Mouse (Mus musculus) ES-E14 (cell line): ENCODE results near the gene Lemd1. TPM values are rescaled to one million over a fixed set of nuclear protein-coding genes. Genes with fewer than 3 reads are reported as not detected.

Experiments used
- DNase-seq: peaks from one replicate; pipeline ENCODE4 v3.0.0-alpha.2; 2013; ENCODE audit warnings: low read depth, low spot score
- H3K27ac ChIP-seq: 2 replicates; pipeline ENCODE4 v1.5.1; 2012; ENCODE audit warnings: low read depth, mild to moderate bottlenecking, low read length, moderate library complexity, mixed read lengths; ENCODE audit not compliant: poor library complexity, insufficient read depth, severe bottlenecking
- H3K36me3 ChIP-seq: 2 replicates; pipeline ENCODE4 v1.6.1; 2012; ENCODE audit warnings: mild to moderate bottlenecking, low read length, moderate library complexity, mixed read lengths; ENCODE audit not compliant: control insufficient read depth, poor library complexity, insufficient read depth, severe bottlenecking
- H3K4me1 ChIP-seq, 2 experiments: fragments of 150-350 bp in 1 of 2; sonication (generic) in 1 of 2; 2 replicates each; pipeline ENCODE4 v1.6.1; 2012; ENCODE audit warnings: low read length in 2 of 2, mild to moderate bottlenecking in 1 of 2, mixed read lengths in 1 of 2; ENCODE audit not compliant: control insufficient read depth in 2 of 2, insufficient read depth in 2 of 2, poor library complexity in 1 of 2
- H3K4me3 ChIP-seq, 2 experiments: fragments of 150-350 bp in 1 of 2; sonication (generic) in 1 of 2; 2 replicates each; pipeline ENCODE4 v1.5.1; 2012; ENCODE audit warnings: low read length in 2 of 2, low read depth in 1 of 2, mild to moderate bottlenecking in 1 of 2, mixed read lengths in 1 of 2; ENCODE audit not compliant: insufficient read depth in 1 of 2, poor library complexity in 1 of 2, severe bottlenecking in 1 of 2
- H3K9ac ChIP-seq: 2 replicates; pipeline ENCODE4 v1.6.1; 2012; ENCODE audit warnings: low read depth, mild to moderate bottlenecking, low read length, mixed read lengths; ENCODE audit not compliant: poor library complexity, insufficient read depth, severe bottlenecking
- H3K9me3 ChIP-seq: fragments of 150-350 bp; sonication (generic); 2 replicates; pipeline ENCODE4 v1.6.1; 2012; ENCODE audit warnings: low read depth, mild to moderate bottlenecking, low read length; ENCODE audit not compliant: control insufficient read depth, insufficient read depth
- CHD2 ChIP-seq: IDR thresholded peaks from 2 replicates; pipeline ENCODE4 v1.6.1; 2014; ENCODE audit warnings: mild to moderate bottlenecking, low read depth, low read length, inconsistent platforms
- HCFC1 ChIP-seq: IDR thresholded peaks from 2 replicates; pipeline ENCODE4 v1.6.1; 2012; ENCODE audit warnings: low read length, inconsistent platforms, borderline replicate concordance; ENCODE audit not compliant: insufficient read depth
- MAFK ChIP-seq: IDR thresholded peaks from 2 replicates; pipeline ENCODE4 v1.6.1; 2014; ENCODE audit warnings: mild to moderate bottlenecking, low read depth, low read length, inconsistent platforms; ENCODE audit not compliant: insufficient read depth
- ZC3H11A ChIP-seq: IDR thresholded peaks from 2 replicates; pipeline ENCODE4 v1.6.1; 2012; ENCODE audit warnings: low read depth, mild to moderate bottlenecking, inconsistent platforms, low read length, borderline replicate concordance
- ZNF384 ChIP-seq: IDR thresholded peaks from 2 replicates; pipeline ENCODE4 v1.6.1; 2012; ENCODE audit warnings: low read depth, low read length, inconsistent platforms
- in situ Hi-C, 2 experiments: fragments of 600-800 bp; cut with MboI; formaldehyde crosslinking; loops; one replicate each; pipeline ENCODE4 v1.15.1; 2025; ENCODE audit warnings: low sequenced_read_pairs in 2 of 2, inconsistent platforms in 1 of 2; ENCODE audit not compliant: unreplicated experiment in 2 of 2
- total RNA-seq: library from RNA; depleted of rRNA; stranded (reverse); fragments of 300-350 nt; gene quantifications from 2 replicates; pipeline ENCODE4 v1.2.3, GENCODE M21; 2012

Gene Lemd1
- total RNA-seq, 1 experiment = 3.9 TPM

DNA sequence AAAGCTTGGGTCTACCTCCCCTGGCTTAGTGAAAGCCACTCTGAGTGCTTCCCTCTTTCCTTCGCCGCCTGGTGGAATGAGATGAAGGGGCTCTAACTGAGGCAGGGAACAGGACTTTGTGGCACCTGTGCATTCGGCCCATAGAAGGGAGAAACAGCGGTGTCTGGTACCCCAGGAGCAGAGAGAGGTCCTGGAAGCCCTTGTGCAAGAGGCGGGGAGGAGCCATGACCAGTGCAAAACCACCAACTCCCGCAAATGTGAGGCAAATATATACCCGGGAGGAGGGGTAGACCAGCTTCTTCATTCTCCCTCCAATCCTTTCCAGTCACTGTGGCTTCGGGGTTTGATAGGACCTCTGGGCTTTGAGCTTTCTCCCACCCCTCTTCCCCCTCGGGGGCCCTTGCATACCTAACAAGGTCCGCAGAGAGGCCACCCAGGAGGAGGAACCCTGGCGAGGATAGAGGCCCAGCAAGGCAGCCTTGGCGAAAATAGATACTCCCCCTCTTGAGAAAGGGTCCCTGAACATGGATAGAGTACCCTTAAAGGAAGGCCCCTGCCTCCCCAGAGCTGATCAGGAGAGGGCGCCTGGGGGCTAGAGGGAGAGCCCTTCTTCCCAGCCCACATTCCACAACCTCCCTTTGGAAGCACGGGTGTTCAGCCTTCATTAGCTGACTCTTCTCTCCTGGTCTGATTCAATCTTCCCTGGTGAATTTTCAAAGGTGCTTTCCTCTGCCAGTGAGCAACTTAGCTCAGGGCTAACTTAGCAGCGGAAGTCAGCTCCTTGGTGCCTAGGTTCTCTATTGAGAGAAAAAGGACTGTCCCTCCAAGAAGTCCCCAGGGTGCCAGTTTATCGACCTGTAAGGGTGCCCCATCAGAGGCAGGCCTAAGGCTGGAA is 802 bp downstream of the Lemd1 start:
- no peaks in the 10 kb centered on the region for H3K36me3 ChIP-seq

GRCm38 (mm10) chr1:132193806-132194205 is 2.6 kb downstream of the Lemd1 start:
- in situ Hi-C loops = no loop called here
- H3K4me3 ChIP-seq = no peak overlapping the region
- H3K9ac ChIP-seq = no peak overlapping the region
- no peak for DNase-seq
- no peaks in the 10 kb centered on the region for H3K9me3 ChIP-seq
- H3K27ac ChIP-seq = no peak overlapping the region
- peaks cover 18 to 42% of the 10 kb centered on the region in 2 experiments for H3K4me1 ChIP-seq
- no peak for TF ChIP-seq MAFK
- no peak for TF ChIP-seq ZC3H11A
- no peak for TF ChIP-seq HCFC1
- no peak for TF ChIP-seq CHD2
- TF ChIP-seq ZNF384 = no peak
- no peaks in the 10 kb centered on the region for H3K36me3 ChIP-seq

More for the DNA sequence above, 802 bp downstream of the Lemd1 start:
- no peaks in the 10 kb centered on the region for H3K9me3 ChIP-seq
- H3K4me1 ChIP-seq = peaks cover 19 to 33% of the 10 kb centered on the region in 2 experiments
- in situ Hi-C loops = no loop called here
- no peak for DNase-seq
- 0 out of 2 replicates have a peak overlapping the region, but pooled peaks have one; percentile 27 for H3K27ac ChIP-seq
- peak overlapping the region; percentile 63 to 95 for H3K4me3 ChIP-seq
- H3K9ac ChIP-seq = peak overlapping the region; percentile 89; the same call in 1 of the 2 replicates
- TF ChIP-seq ZC3H11A (no peak), ZNF384 (no peak), HCFC1 (no peak), CHD2 (no peak), MAFK (no peak)

- Histone ChIP-seq H3K9ac (no peak overlapping the region), H3K27ac (no peak overlapping the region; the same call in 1 of the 2 replicates), H3K36me3 (no peaks in the 10 kb centered on the region), H3K4me1 (peaks cover 18 to 46% of the 10 kb centered on the region in 2 experiments), H3K4me3 (no peak overlapping the region), H3K9me3 (no peaks in the 10 kb centered on the region)
- TF ChIP-seq HCFC1 (no peak), CHD2 (no peak), ZC3H11A (no peak), ZNF384 (no peak), MAFK (no peak)
- no peak for DNase-seq
- in situ Hi-C loops = no loop called here
Measured at GRCm38 (mm10) chr1:132194624-132195023, 3.4 kb downstream of the Lemd1 start.

DNA sequence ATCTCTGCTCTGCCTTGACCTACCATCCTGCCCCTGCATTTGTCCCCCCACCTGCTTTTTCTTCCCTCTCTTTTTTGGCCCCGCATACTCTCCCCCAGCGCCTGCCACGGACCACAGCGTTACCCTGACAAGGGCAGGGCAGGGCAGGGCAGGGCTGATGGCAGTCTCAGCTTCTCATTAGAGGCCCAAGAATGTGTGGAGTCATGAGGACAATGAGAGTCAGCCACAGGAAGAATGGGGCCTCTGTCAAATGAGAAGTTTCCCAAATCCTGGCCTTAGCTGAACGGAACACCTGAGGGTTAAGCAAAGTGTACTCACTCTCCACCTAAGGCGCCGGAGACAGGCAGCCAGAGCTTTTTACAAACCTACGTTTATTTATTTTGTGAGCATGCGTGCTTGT is 3.9 kb downstream of the Lemd1 start:
- H3K4me3 ChIP-seq = no peak overlapping the region
- H3K27ac ChIP-seq = peak overlapping the region; percentile 49; the same call in 1 of the 2 replicates
- no peak for DNase-seq
- peak overlapping the region; percentile 6; the same call in 1 of the 2 replicates for H3K9ac ChIP-seq
- in situ Hi-C loops = no loop called here
- H3K36me3 ChIP-seq = no peaks in the 10 kb centered on the region
- no peaks in the 10 kb centered on the region for H3K9me3 ChIP-seq
- TF ChIP-seq ZC3H11A (no peak), MAFK (no peak), ZNF384 (no peak), CHD2 (no peak), HCFC1 (no peak)
- H3K4me1 ChIP-seq = peaks cover 18 to 48% of the 10 kb centered on the region in 2 experiments
